Mouse (Mus musculus) spleen, adult 2 months (tissue): Measurements from ENCODE around the gene Lingo3. TPM values are rescaled to one million over a fixed set of nuclear protein-coding genes. Genes with fewer than 3 reads are reported as not detected.
A peak's percentile ranks its signal among the peaks of the same experiment; 100 is the strongest.

Source experiments
- DNase-seq, 2 experiments: peaks; one replicate each; pipeline versions ENCODE4 v3.0.0 to v3.0.0-alpha.2; 2012 to 2021; ENCODE audit warnings: low spot score in 2 of 2, low read depth in 1 of 2
- H3K27ac ChIP-seq: fragments of 200-500 bp; 2 replicates; pipeline ENCODE4 v1.5.1; 2012; ENCODE audit warnings: low read length, inconsistent platforms; ENCODE audit not compliant: insufficient read depth
- H3K27me3 ChIP-seq: fragments of 200-500 bp; 2 replicates; pipeline ENCODE4 v1.6.1; 2012; ENCODE audit warnings: mild to moderate bottlenecking, moderate library complexity, low read length, inconsistent platforms; ENCODE audit not compliant: control insufficient read depth, insufficient read depth
- H3K36me3 ChIP-seq: fragments of 200-500 bp; 2 replicates; pipeline ENCODE4 v1.6.1; 2012; ENCODE audit warnings: mild to moderate bottlenecking, low read length, inconsistent platforms; ENCODE audit not compliant: control insufficient read depth, insufficient read depth
- H3K4me1 ChIP-seq: fragments of 200-500 bp; 2 replicates; pipeline ENCODE4 v1.6.1; 2011; ENCODE audit warnings: inconsistent platforms; ENCODE audit not compliant: control insufficient read depth, insufficient read depth, insufficient read length
- H3K4me3 ChIP-seq: fragments of 200-500 bp; 2 replicates; pipeline ENCODE4 v1.5.1; 2011; ENCODE audit warnings: mild to moderate bottlenecking, inconsistent platforms; ENCODE audit not compliant: insufficient read depth, insufficient read length; ENCODE audit errors: extremely low read depth
- CTCF ChIP-seq: fragments of 200-500 bp; IDR thresholded peaks from 2 replicates; pipeline ENCODE4 v1.5.1; 2011; ENCODE audit warnings: mild to moderate bottlenecking, inconsistent platforms; ENCODE audit not compliant: insufficient read depth, insufficient read length, insufficient replicate concordance; ENCODE audit errors: extremely low read depth
- POLR2A ChIP-seq: fragments of 200-500 bp; IDR thresholded peaks from 2 replicates; pipeline ENCODE4 v1.6.1; 2011; ENCODE audit warnings: low read depth, low read length, inconsistent platforms
- WGBS: fragments of 180-500 bp; shearing (Covaris S2); methylation state at CpG from one replicate; pipeline ENCODE4 v1.1.7; 2018; 5-methylcytosine and 5-hydroxymethylcytosine counted together
- polyA plus RNA-seq: library from polyadenylated mRNA; depleted of rRNA; stranded (reverse); fragments of >200 nt; gene quantifications from 2 replicates; pipeline ENCODE4 v1.2.3, GENCODE M21; 2012

Lingo3 gene
- polyA plus RNA-seq, 1 experiment, result 0.02 TPM

GRCm38 (mm10) chr10:80874035-80874434, 30.2 kb upstream of the Lingo3 start:
- 91% methylated on average over 9 of the region's 9 CpGs for WGBS
- DNase-seq, result no peak
- H3K27me3 ChIP-seq, result no peaks in the 10 kb centered on the region

GRCm38 (mm10) chr10:80871581-80871980, 27.7 kb upstream of the Lingo3 start, which contains the start of gene Tmprss9:
Gene Tmprss9 (plus strand): TSS chr10:80871848.
- WGBS, result 38% methylated on average over 9 of the region's 9 CpGs
- Histone ChIP-seq H3K27me3 (no peaks in the 10 kb centered on the region), H3K27ac (no peak within 1 kb of the TSS), H3K36me3 (peaks cover 6% of the 10 kb centered on the region; the same call in 1 of the 2 replicates), H3K4me3 (no peak within 1 kb of the TSS), H3K4me1 (no peaks in the 10 kb centered on the region)
- DNase-seq, result no peak
- TF ChIP-seq POLR2A, result no peak
- TF ChIP-seq CTCF, result no peak

More at GRCm38 (mm10) chr10:80874035-80874434, 30.2 kb upstream of the Lingo3 start:
- Histone ChIP-seq H3K4me3 (no peak overlapping the region), H3K4me1 (no peaks in the 10 kb centered on the region), H3K36me3 (no peaks in the 10 kb centered on the region), H3K27ac (no peak overlapping the region)
- TF ChIP-seq POLR2A (no peak), CTCF (no peak)

- Histone ChIP-seq H3K4me3 (no peak overlapping the region), H3K27me3 (no peaks in the 10 kb centered on the region), H3K36me3 (peaks cover 8% of the 10 kb centered on the region; the same call in 1 of the 2 replicates), H3K27ac (no peak overlapping the region), H3K4me1 (no peaks in the 10 kb centered on the region)
- no peak for TF ChIP-seq CTCF
- TF ChIP-seq POLR2A, result no peak
- no peak for DNase-seq
- WGBS, result 53% methylated on average over 5 of the region's 6 CpGs
Observed at GRCm38 (mm10) chr10:80870993-80871392, 27.2 kb upstream of the Lingo3 start.

- H3K36me3 ChIP-seq, result peaks cover 18% of the 10 kb centered on the region
- no peak overlapping the region for H3K27ac ChIP-seq
- H3K27me3 ChIP-seq, result no peaks in the 10 kb centered on the region
- DNase-seq, result no peak
- H3K4me1 ChIP-seq, result no peaks in the 10 kb centered on the region
- no peak overlapping the region for H3K4me3 ChIP-seq
- TF ChIP-seq POLR2A (no peak), CTCF (no peak)
- 95% methylated on average over 16 of the region's 16 CpGs for WGBS
Observed at GRCm38 (mm10) chr10:80864446-80864845, 20.6 kb upstream of the Lingo3 start.

- TF ChIP-seq CTCF, result no peak
- no peak for TF ChIP-seq POLR2A
- no peak overlapping the region for H3K27ac ChIP-seq
- no peak for DNase-seq
- H3K36me3 ChIP-seq, result peaks cover 15% of the 10 kb centered on the region
- 97% methylated on average over 5 of the region's 5 CpGs for WGBS
- no peaks in the 10 kb centered on the region for H3K27me3 ChIP-seq
- no peak overlapping the region for H3K4me3 ChIP-seq
- H3K4me1 ChIP-seq, result no peaks in the 10 kb centered on the region
Observed at GRCm38 (mm10) chr10:80862305-80862704, 18.5 kb upstream of the Lingo3 start.

GRCm38 (mm10) chr10:80858350-80858935, 14.6 kb upstream of the Lingo3 start:
- peak overlapping the region; percentile 56; the same call in 1 of the 2 replicates for H3K27ac ChIP-seq
- H3K4me3 ChIP-seq, result no peak overlapping the region
- WGBS, result 79% methylated on average over 7 of the region's 7 CpGs
- H3K36me3 ChIP-seq, result peaks cover 12% of the 10 kb centered on the region
- TF ChIP-seq POLR2A (no peak), CTCF (no peak)
- no peaks in the 10 kb centered on the region for H3K27me3 ChIP-seq
- no peak for DNase-seq
- peaks cover 4% of the 10 kb centered on the region for H3K4me1 ChIP-seq

- peaks cover 11% of the 10 kb centered on the region for H3K36me3 ChIP-seq
- TF ChIP-seq POLR2A (no peak), CTCF (no peak)
- peaks cover 4% of the 10 kb centered on the region for H3K4me1 ChIP-seq
- no peak overlapping the region for H3K4me3 ChIP-seq
- peak overlapping the region; percentile 26 for H3K27ac ChIP-seq
- H3K27me3 ChIP-seq, result no peaks in the 10 kb centered on the region
- DNase-seq, result no peak
- 80% methylated on average over 3 of the region's 3 CpGs for WGBS
Observed at GRCm38 (mm10) chr10:80857848-80858247, 14.0 kb upstream of the Lingo3 start.
